Mouse (Mus musculus) embryonic facial prominence, embryonic 10.5 days (tissue): ENCODE results near the gene Supt20. TPM values are rescaled to one million over a fixed set of nuclear protein-coding genes. Genes with fewer than 3 reads are reported as not detected.

ENCODE experiments used
- DNase-seq: peaks from one replicate; pipeline ENCODE4 v3.0.0-alpha.2; 2017; ENCODE audit warnings: low spot score
- H3K27ac ChIP-seq: fragments of 300-500 bp; sonication (generic); replicated peaks from 2 replicates; pipeline ENCODE4 v1.5.1; 2016; ENCODE audit warnings: mild to moderate bottlenecking
- H3K27me3 ChIP-seq: fragments of 300-500 bp; sonication (generic); replicated peaks from 2 replicates; pipeline ENCODE4 v1.6.1; 2016; ENCODE audit warnings: low read depth, mild to moderate bottlenecking; ENCODE audit not compliant: poor library complexity, severe bottlenecking
- H3K36me3 ChIP-seq: fragments of 300-500 bp; sonication (generic); replicated peaks from 2 replicates; pipeline ENCODE4 v1.6.1; 2016; ENCODE audit warnings: mild to moderate bottlenecking, moderate library complexity
- H3K4me1 ChIP-seq: fragments of 300-500 bp; sonication (generic); 2 replicates; pipeline ENCODE4 v1.6.1; 2016
- H3K4me3 ChIP-seq: fragments of 300-500 bp; sonication (generic); 2 replicates; pipeline ENCODE4 v1.5.1; 2016; ENCODE audit warnings: mild to moderate bottlenecking, moderate library complexity
- H3K9me3 ChIP-seq: fragments of 300-500 bp; sonication (generic); 2 replicates; pipeline ENCODE4 v1.6.1; 2016; ENCODE audit warnings: mild to moderate bottlenecking
- WGBS: fragments of 180-500 bp; shearing (Covaris S2); methylation state at CpG from one replicate; pipeline ENCODE4 v1.1.7; 2016; 5-methylcytosine and 5-hydroxymethylcytosine counted together
- polyA plus RNA-seq: library from polyadenylated mRNA; unstranded; fragments of >200 nt; fragmentation: Nextera tagmentation; extraction: Ambion mirVana; gene quantifications from 2 replicates; pipeline ENCODE4 v1.2.1, GENCODE M21; 2016

The Supt20 gene
- polyA plus RNA-seq, 1 experiment from 2014 or later: 115 TPM

- peaks cover 21% of the 10 kb centered on the region for H3K4me1 ChIP-seq
- peak; percentile 42 for DNase-seq
- peaks cover 60% of the 10 kb centered on the region for H3K36me3 ChIP-seq
- peak overlapping the region; percentile 98 for H3K27ac ChIP-seq
- WGBS: 60% methylated on average over 18 of the region's 18 CpGs
- no peaks in the 10 kb centered on the region for H3K9me3 ChIP-seq
- peak overlapping the region; percentile 89 for H3K4me3 ChIP-seq
- H3K27me3 ChIP-seq: no peaks in the 10 kb centered on the region
Observed at GRCm38 (mm10) chr3:54736101-54736927, 43.7 kb downstream of the Supt20 start.

DNA sequence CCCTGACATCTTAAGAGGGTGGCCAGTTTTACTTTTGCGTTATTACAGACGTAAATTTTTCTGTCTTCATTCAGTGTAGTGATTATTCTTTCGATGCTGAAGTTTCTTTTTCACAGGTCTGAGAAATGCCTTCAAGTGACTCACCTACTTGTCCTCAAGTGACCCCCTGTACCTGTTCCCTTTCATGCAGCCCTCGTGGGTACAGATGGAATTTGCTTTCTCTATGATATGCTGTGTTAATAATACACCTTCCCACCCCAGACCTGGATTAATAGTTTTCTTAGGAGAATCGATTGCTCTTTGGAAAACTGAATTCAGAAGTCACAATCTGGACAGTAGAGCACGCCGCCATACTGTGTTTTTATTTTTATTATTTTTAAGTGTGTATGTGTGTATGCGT lies 44.7 kb downstream of the Supt20 start:
- peaks cover 21% of the 10 kb centered on the region for H3K4me1 ChIP-seq
- H3K4me3 ChIP-seq: no peak overlapping the region
- DNase-seq: no peak
- peaks cover 60% of the 10 kb centered on the region for H3K36me3 ChIP-seq
- H3K27me3 ChIP-seq: no peaks in the 10 kb centered on the region
- 94% methylated on average over 8 of the region's 8 CpGs for WGBS
- H3K27ac ChIP-seq: no peak overlapping the region
- no peaks in the 10 kb centered on the region for H3K9me3 ChIP-seq

- 95% methylated on average over 11 of the region's 11 CpGs for WGBS
- Histone ChIP-seq H3K4me3 (no peak overlapping the region), H3K4me1 (no peaks in the 10 kb centered on the region), H3K36me3 (peaks cover 95% of the 10 kb centered on the region), H3K27ac (no peak overlapping the region), H3K9me3 (no peaks in the 10 kb centered on the region), H3K27me3 (no peaks in the 10 kb centered on the region)
- no peak for DNase-seq
Observed at GRCm38 (mm10) chr3:54741965-54742364, 49.4 kb downstream of the Supt20 start.

DNA sequence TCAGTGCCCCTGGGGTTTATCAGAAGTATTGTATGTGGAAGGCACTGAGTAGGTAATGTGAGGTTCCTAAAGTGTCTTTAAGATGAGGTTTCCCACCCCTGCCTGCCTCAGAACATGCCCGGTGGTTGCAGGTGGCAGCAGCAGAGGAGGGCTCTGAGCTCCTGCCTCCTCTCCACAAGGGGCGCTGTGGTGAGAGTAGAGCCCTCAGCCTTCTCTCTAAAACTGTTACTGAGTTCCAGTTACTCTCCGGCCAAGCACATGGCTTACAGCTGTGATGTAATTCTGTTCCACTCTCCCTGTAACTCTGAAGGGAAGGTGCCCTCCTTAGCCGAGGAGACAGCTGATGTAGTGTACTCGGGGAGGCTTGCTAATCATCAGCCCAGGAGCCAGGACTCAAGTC lies 53.2 kb downstream of the Supt20 start:
- Histone ChIP-seq H3K9me3 (no peaks in the 10 kb centered on the region), H3K36me3 (peaks cover 99% of the 10 kb centered on the region), H3K4me3 (no peak overlapping the region), H3K4me1 (no peaks in the 10 kb centered on the region), H3K27ac (no peak overlapping the region), H3K27me3 (no peaks in the 10 kb centered on the region)
- 63% methylated on average over 5 of the region's 5 CpGs for WGBS
- peak; percentile 43 for DNase-seq

DNA sequence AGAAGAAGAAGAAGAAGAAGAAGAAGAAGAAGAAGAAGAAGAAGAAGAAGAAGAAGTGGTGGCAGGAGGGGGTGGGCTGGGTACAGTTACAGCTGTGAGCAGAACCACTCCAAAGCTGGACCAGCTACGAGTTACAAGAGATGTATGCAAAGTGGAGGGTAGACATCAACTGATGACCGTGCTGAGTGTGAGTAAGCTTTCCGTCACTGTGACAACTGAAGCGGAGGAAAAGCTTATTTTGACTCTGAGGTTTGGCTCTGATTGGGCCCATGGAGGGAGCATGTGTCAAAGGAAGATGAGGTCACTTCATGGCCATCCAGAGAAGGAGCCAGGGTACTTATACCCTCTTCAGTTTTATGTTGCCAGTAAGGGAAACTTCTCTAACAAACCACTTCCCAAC lies 60.8 kb downstream of the Supt20 start:
- Histone ChIP-seq H3K9me3 (no peaks in the 10 kb centered on the region), H3K27me3 (peaks cover 43% of the 10 kb centered on the region), H3K27ac (no peak overlapping the region), H3K4me1 (peaks cover 22% of the 10 kb centered on the region), H3K4me3 (no peak overlapping the region), H3K36me3 (peaks cover 41% of the 10 kb centered on the region)
- DNase-seq: no peak
- 86% methylated on average over 4 of the region's 4 CpGs for WGBS

GRCm38 (mm10) chr3:54755145-54756041 lies 62.8 kb downstream of the Supt20 start, which contains the start of gene Smad9:
TSS of gene Smad9 (plus strand) at chr3:54755582.
- Histone ChIP-seq H3K4me3 (peak within 1 kb of the TSS; percentile 80), H3K4me1 (peaks cover 22% of the 10 kb centered on the region), H3K27me3 (peaks cover 43% of the 10 kb centered on the region), H3K27ac (peak within 1 kb of the TSS; percentile 85), H3K9me3 (no peaks in the 10 kb centered on the region), H3K36me3 (peaks cover 21% of the 10 kb centered on the region)
- peak; percentile 74 for DNase-seq
- 1% methylated on average over 66 of the region's 66 CpGs for WGBS

- Histone ChIP-seq H3K27me3 (peaks cover 43% of the 10 kb centered on the region), H3K9me3 (no peaks in the 10 kb centered on the region), H3K4me3 (peak overlapping the region; percentile 80), H3K36me3 (peaks cover 14% of the 10 kb centered on the region), H3K27ac (peak overlapping the region; percentile 85; the same call in 1 of the 2 replicates), H3K4me1 (peaks cover 26% of the 10 kb centered on the region)
- 2% methylated on average over 11 of the region's 11 CpGs for WGBS
- DNase-seq: peak; percentile 61
Observed at GRCm38 (mm10) chr3:54756058-54756457, 63.5 kb downstream of the Supt20 start.

DNA sequence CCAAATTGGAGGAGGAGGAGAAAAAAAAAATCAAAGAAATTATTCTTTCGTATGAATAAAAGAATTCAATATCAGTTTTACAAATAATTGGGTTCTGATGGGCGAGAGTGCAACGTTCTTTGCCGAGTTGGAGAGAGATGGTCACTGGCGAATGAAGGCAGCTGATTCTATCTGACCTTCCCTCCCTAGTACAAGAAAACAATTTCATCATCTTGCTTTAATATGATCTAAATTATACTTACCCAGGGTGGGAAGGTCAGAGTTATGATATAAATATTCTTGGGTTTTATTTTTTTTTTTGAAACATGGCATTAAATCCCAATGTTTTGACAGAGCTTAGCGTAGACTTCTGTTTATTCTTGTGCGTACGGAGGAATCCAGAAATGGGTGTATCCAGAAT lies 64.8 kb downstream of the Supt20 start:
- DNase-seq: no peak
- Histone ChIP-seq H3K27ac (no peak overlapping the region), H3K4me3 (no peak overlapping the region), H3K36me3 (0 out of 2 replicates have a peak, but pooled peaks cover 1% of the 10 kb centered on the region), H3K27me3 (peaks cover 43% of the 10 kb centered on the region), H3K9me3 (no peaks in the 10 kb centered on the region), H3K4me1 (peaks cover 28% of the 10 kb centered on the region)
- WGBS: 83% methylated on average over 8 of the region's 8 CpGs

DNA sequence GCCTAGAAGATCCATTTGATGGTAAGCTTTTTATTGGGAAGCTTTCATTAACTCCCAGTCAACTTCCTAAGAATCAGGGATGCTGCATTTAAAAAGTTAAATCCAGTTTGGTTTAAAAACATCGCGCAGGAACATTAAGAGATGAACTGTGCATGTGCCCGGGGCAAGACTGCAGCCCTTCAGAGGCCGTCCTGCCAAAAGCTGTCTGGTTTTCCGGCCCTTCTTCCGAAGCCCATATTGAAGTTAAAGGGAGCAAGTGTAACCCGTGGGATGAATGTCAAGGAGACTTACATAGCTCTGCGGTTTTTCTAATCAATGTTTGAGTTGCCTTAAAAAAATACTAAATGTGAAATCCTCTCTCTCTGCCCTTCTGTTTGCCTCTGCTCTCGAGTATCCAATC lies 66.6 kb downstream of the Supt20 start:
- Histone ChIP-seq H3K36me3 (no peaks in the 10 kb centered on the region), H3K27ac (no peak overlapping the region), H3K4me3 (no peak overlapping the region), H3K4me1 (peaks cover 32% of the 10 kb centered on the region), H3K27me3 (peaks cover 37% of the 10 kb centered on the region), H3K9me3 (no peaks in the 10 kb centered on the region)
- 77% methylated on average over 9 of the region's 9 CpGs for WGBS
- no peak for DNase-seq

- Histone ChIP-seq H3K27me3 (peaks cover 24% of the 10 kb centered on the region), H3K27ac (no peak overlapping the region), H3K4me3 (no peak overlapping the region), H3K4me1 (peaks cover 27% of the 10 kb centered on the region), H3K36me3 (no peaks in the 10 kb centered on the region), H3K9me3 (no peaks in the 10 kb centered on the region)
- DNase-seq: no peak
- 67% methylated on average over 15 of the region's 15 CpGs for WGBS
Observed at GRCm38 (mm10) chr3:54760321-54761115, 67.9 kb downstream of the Supt20 start.

GRCm38 (mm10) chr3:54761258-54761657 lies 68.7 kb downstream of the Supt20 start:
- Histone ChIP-seq H3K4me1 (peaks cover 20% of the 10 kb centered on the region), H3K27me3 (peaks cover 17% of the 10 kb centered on the region), H3K27ac (no peak overlapping the region), H3K9me3 (no peaks in the 10 kb centered on the region), H3K4me3 (no peak overlapping the region), H3K36me3 (no peaks in the 10 kb centered on the region)
- WGBS: 96% methylated on average over 1 of the region's 1 CpGs
- no peak for DNase-seq

- peaks cover 14% of the 10 kb centered on the region for H3K4me1 ChIP-seq
- H3K4me3 ChIP-seq: peak overlapping the region; percentile 37; the same call in 1 of the 2 replicates
- 70% methylated on average over 18 of the region's 18 CpGs for WGBS
- 0 out of 2 replicates have a peak overlapping the region, but pooled peaks have one; percentile 0 for H3K27ac ChIP-seq
- no peaks in the 10 kb centered on the region for H3K27me3 ChIP-seq
- no peaks in the 10 kb centered on the region for H3K9me3 ChIP-seq
- H3K36me3 ChIP-seq: no peaks in the 10 kb centered on the region
- peak; percentile 42 for DNase-seq
Observed at GRCm38 (mm10) chr3:54764418-54764817, 71.8 kb downstream of the Supt20 start.
